25 mouse cellular contexts compared by ENCODE assay signal in the genomic region with DNA sequence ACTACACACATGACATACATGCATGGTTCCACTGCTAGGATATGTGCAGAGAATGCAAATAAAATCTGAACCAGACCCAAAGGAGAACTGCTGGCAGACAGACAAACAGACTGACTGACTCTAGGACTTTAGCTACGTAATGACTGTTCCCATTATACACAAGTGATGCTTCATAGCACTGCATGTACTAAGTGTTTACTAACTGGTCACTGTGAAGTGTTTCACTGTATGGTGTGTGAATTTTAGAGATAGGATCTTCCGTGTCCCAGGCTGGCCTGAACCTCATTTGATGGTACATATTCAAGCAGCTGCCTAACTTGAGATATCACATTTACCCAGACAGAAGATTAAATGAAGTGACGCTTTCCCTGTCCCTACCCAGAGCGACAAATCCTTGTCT. TPM values are rescaled to one million over a fixed set of nuclear protein-coding genes. Genes with fewer than 3 reads are reported as not detected.
DNase-seq lines count a peak whose midpoint lies in the region; ATAC-seq and TF ChIP-seq lines count a peak whose summit lies in the region.
"Had no signal": no experiment of that assay in that cellular context is flagged by ENCODE, and none has a peak within 500 bp of the region (broad histone marks: within the 10 kb centered on the region; RNA-seq: fewer than 3 reads in every experiment).

No protein-coding gene starts in this region.

- TF ChIP-seq EP300 in lung, postnatal 0 days (IDR thresholded peaks at IDR 0.05): peak; percentile 32; the same call in 1 of the 2 replicates
- TF ChIP-seq EP300 in ES-Bruce4 (IDR thresholded peaks at IDR 0.05; ENCODE audit: insufficient read depth, low read depth, low read length): no peak

- no peak for TF ChIP-seq CTCF in gastrocnemius, adult 2 months (IDR thresholded peaks at IDR 0.05)
- no peak for TF ChIP-seq CTCF in lung, postnatal 0 days (IDR thresholded peaks at IDR 0.05)
- TF ChIP-seq CTCF in ES-Bruce4 (IDR thresholded peaks at IDR 0.05; ENCODE audit: low read depth, low read length): no peak

- 68% methylated on average over 4 of the region's 4 CpGs for WGBS in lung, postnatal 0 days

- H3K27ac ChIP-seq in gastrocnemius, adult 2 months: peak overlapping the region; percentile 17; the same call in 1 of the 2 replicates
- 0 out of 2 replicates have a peak overlapping the region, but pooled peaks have one; percentile 8 for H3K27ac ChIP-seq in lung, postnatal 0 days (ENCODE audit: low read length)
- peak overlapping the region; percentile 51; the same call in 1 of the 2 replicates for H3K27ac ChIP-seq in ES-Bruce4 (ENCODE audit: insufficient read depth, low read length)
- H3K27ac ChIP-seq: embryonic facial prominence, embryonic 13.5 days; embryonic facial prominence, embryonic 15.5 days; forebrain, embryonic 10.5 days; forebrain, embryonic 12.5 days had no signal

- H3K36me3 ChIP-seq in lung, postnatal 0 days (ENCODE audit: insufficient read depth, low read length): peaks cover 27% of the 10 kb centered on the region
- H3K36me3 ChIP-seq in ES-Bruce4 (ENCODE audit: control insufficient read depth, insufficient read depth, low read length, poor library complexity, severe bottlenecking): peaks cover 91% of the 10 kb centered on the region

- H3K9ac ChIP-seq in lung, postnatal 0 days (replicated peaks; ENCODE audit: low read depth): no peak overlapping the region
- H3K9ac ChIP-seq in ES-Bruce4 (ENCODE audit: low read depth, poor library complexity, severe bottlenecking): no peak overlapping the region
- H3K9ac ChIP-seq: embryonic facial prominence, embryonic 13.5 days; embryonic facial prominence, embryonic 15.5 days; forebrain, embryonic 12.5 days had no signal

- H3K27me3 ChIP-seq in lung, postnatal 0 days (replicated peaks; ENCODE audit: insufficient read depth, low read length): no peaks in the 10 kb centered on the region
- no peaks in the 10 kb centered on the region for H3K27me3 ChIP-seq in ES-Bruce4 (ENCODE audit: control insufficient read depth, insufficient read depth, low read length, poor library complexity, severe bottlenecking)
- H3K27me3 ChIP-seq: CH12.LX; embryonic facial prominence, embryonic 13.5 days; embryonic facial prominence, embryonic 15.5 days; forebrain, embryonic 12.5 days had no signal

- no peak for DNase-seq in gastrocnemius, adult 2 months
- DNase-seq in gastrocnemius, postnatal 10 days: no peak
- DNase-seq in lung, postnatal 0 days (ENCODE audit: low spot score): peak; percentile 54
- no peak for DNase-seq in lung, postnatal 4 days
- DNase-seq: adrenal gland, adult 2 months; adrenal gland, postnatal 10 days; adrenal gland, postnatal 25 days; B cell, adult 2 months; cerebellum, adult 11 months; cerebellum, adult 18-20 months; cerebellum, adult 8-10 months; cerebellum, adult 9-11 months; cerebellum, postnatal 14 days; cerebellum, postnatal 36 days; embryo, embryonic 11 days had no signal

- no peaks in the 10 kb centered on the region for H3K9me3 ChIP-seq in lung, postnatal 0 days (ENCODE audit: low read length)
- H3K9me3 ChIP-seq in ES-Bruce4 (replicated peaks; ENCODE audit: control insufficient read depth, insufficient read depth, low read length, poor library complexity, severe bottlenecking): no peaks in the 10 kb centered on the region
- H3K9me3 ChIP-seq: embryonic facial prominence, embryonic 13.5 days; embryonic facial prominence, embryonic 15.5 days; forebrain, embryonic 10.5 days; forebrain, embryonic 12.5 days had no signal

- no peaks in the 10 kb centered on the region for H3K4me1 ChIP-seq in lung, postnatal 0 days (ENCODE audit: insufficient read depth, low read depth, low read length)
- no peaks in the 10 kb centered on the region for H3K4me1 ChIP-seq in ES-Bruce4 (ENCODE audit: control insufficient read depth, insufficient read depth, low read length)
- H3K4me1 ChIP-seq: embryonic facial prominence, embryonic 13.5 days; embryonic facial prominence, embryonic 15.5 days; forebrain, embryonic 10.5 days; forebrain, embryonic 12.5 days had no signal

- H3K4me2 ChIP-seq in lung, postnatal 0 days (replicated peaks; ENCODE audit: low read depth, low read length): no peak overlapping the region
- H3K4me2 ChIP-seq: embryonic facial prominence, embryonic 13.5 days; embryonic facial prominence, embryonic 15.5 days; forebrain, embryonic 12.5 days had no signal

- ATAC-seq in lung, postnatal 0 days: peak; percentile 83
- ATAC-seq: CD4-positive, CD25-positive, alpha-beta regulatory T cell, adult 4 months; forebrain, embryonic 14.5 days; forebrain, embryonic 16.5 days had no signal

- no peak for TF ChIP-seq POLR2A in ES-Bruce4 (IDR thresholded peaks at IDR 0.05; ENCODE audit: insufficient read depth, low read length)

- H3K4me3 ChIP-seq in gastrocnemius, adult 2 months: no peak overlapping the region
- no peak overlapping the region for H3K4me3 ChIP-seq in lung, postnatal 0 days (ENCODE audit: low read depth, low read length)
- no peak overlapping the region for H3K4me3 ChIP-seq in ES-Bruce4 (ENCODE audit: low read depth, low read length)
- H3K4me3 ChIP-seq: embryonic facial prominence, embryonic 13.5 days; embryonic facial prominence, embryonic 15.5 days; erythroblast, embryonic 14.5 days; forebrain, embryonic 10.5 days; forebrain, embryonic 12.5 days had no signal

- intact Hi-C loops in gastrocnemius, adult 2 months (cut with DNase I): no loop called here

RNA-seq across cellular contexts. Expression of a gene that starts 21.8 kb away (rescaled TPM):
- total RNA-seq in gastrocnemius, adult 2 months (2021): 100 to 1,000 TPM in 1 of 2 experiments, 10 to 100 TPM in 1; 80.2 to 106 TPM
- total RNA-seq in gastrocnemius, postnatal 10 days (2021): 100 to 1,000 TPM; 115 to 122 TPM
- polyA plus RNA-seq in lung, postnatal 0 days (2015; fragmentation: Nextera tagmentation; extraction: Ambion mirVana): 42.0 and 42.3 TPM in 2 replicates
- polyA plus RNA-seq in ES-Bruce4 (2011; ENCODE audit: insufficient read depth, insufficient read length, low read depth, missing spikeins): 545 and 634 TPM in 2 replicates

RNA-seq across cellular contexts. Expression of a gene that starts 46.1 kb away (rescaled TPM):
- total RNA-seq in gastrocnemius, adult 2 months (2021): 1 to 10 TPM; 5.5 to 9.4 TPM
- 1 to 10 TPM; 9.4 to 10.0 TPM for total RNA-seq in gastrocnemius, postnatal 10 days (2021)
- polyA plus RNA-seq in lung, postnatal 0 days (2015; fragmentation: Nextera tagmentation; extraction: Ambion mirVana): 13.4 and 16.3 TPM in 2 replicates
- 30.7 and 30.8 TPM in 2 replicates for polyA plus RNA-seq in ES-Bruce4 (2011; ENCODE audit: insufficient read depth, insufficient read length, low read depth, missing spikeins)
